Mouse (Mus musculus) granulocyte monocyte progenitor cell, adult 5-6 weeks (primary cell): Measurements from ENCODE around the gene Fcrla. TPM values are rescaled to one million over a fixed set of nuclear protein-coding genes. Genes with fewer than 3 reads are reported as not detected.

Source experiments
- ATAC-seq: replicated peaks from 2 replicates; pipeline ENCODE4 v1.8.0; 2016; ENCODE audit warnings: mild to moderate bottlenecking, moderate TSS enrichment, inconsistent platforms; ENCODE audit not compliant: poor library complexity, severe bottlenecking
- total RNA-seq, 2 experiments: library from RNA; stranded (forward) in 1 of 2; stranded (reverse) in 1 of 2; fragments of 200-712, 200-1000 nt in 1 of 2; fragments of >200 nt in 1 of 2; fragmentation: Nextera tagmentation in 1 of 2; gene quantifications; 2 replicates each; pipeline ENCODE4 v1.2.3; 2014 to 2017

Gene Fcrla
- total RNA-seq, 2 experiments from 2014 or later: not detected

- ATAC-seq: 0 out of 2 replicates have a peak, but pooled peaks have one; percentile 38
Measured at GRCm38 (mm10) chr1:170894603-170895602, 32.5 kb downstream of the Fcrla start.

GRCm38 (mm10) chr1:170892279-170892678 lies 35.1 kb downstream of the Fcrla start:
- no peak for ATAC-seq

DNA sequence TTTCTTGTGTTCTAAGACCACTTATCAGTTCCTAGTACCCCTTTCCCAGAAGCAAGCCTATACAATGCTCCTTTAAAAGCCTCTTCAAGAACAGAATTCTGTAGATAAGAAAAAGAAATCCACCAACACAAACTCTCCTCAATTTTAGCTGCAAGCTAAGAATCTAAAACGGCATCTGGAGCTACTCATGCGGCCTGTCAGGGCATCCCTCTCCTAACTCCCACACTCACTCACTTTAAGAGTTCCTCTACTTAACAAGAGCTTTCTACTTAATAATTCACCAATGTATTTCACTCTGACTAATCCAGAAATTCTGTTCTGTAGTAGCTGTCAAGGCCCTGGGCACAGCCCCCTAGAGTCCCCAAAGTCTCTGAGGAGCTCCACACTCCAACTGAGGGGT lies 35.7 kb downstream of the Fcrla start:
- ATAC-seq: no peak

- ATAC-seq: no peak
Measured at GRCm38 (mm10) chr1:170889310-170889709, 38.1 kb downstream of the Fcrla start.

GRCm38 (mm10) chr1:170886044-170886458 lies 41.3 kb downstream of the Fcrla start:
- ATAC-seq: no peak

DNA sequence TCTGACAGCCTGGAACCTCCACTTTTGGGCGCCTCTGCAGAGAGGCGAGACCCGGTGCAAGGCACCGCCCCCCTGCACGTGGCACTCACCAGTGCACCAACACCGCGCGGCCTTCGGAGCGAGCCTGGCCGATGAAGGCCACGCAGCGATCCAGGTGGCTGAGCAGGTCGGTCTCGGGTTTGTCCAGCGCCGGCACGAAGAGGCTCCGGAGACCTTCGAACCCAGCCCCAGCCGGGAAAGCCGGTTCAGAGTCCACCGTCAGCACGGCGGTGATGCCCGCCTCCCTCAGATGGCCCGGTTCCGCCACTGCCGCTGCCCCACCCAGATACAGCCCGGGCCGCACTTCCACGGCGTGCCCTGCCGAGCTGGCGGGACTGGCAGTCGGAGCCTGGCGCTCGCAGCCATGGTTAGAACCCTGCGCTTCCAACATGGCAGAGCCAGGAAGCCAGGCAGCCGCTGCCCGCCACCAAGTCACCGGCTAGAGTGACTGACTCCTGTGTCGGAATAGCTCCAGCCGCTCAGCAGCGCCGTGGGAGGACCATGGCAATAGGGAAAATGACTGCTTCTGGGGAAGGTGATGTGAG lies 42.3 kb downstream of the Fcrla start, which contains the start of the genes Gm26620 and Dusp12:
Gene Gm26620, plus strand, starts transcription at position 88 of the 584 bp plus-strand sequence.
Gene Dusp12, minus strand, starts transcription at position 563 of the 584 bp plus-strand sequence.
- peak; percentile 97 for ATAC-seq

- ATAC-seq: no peak
Measured at GRCm38 (mm10) chr1:170884390-170884789, 43.0 kb downstream of the Fcrla start.

DNA sequence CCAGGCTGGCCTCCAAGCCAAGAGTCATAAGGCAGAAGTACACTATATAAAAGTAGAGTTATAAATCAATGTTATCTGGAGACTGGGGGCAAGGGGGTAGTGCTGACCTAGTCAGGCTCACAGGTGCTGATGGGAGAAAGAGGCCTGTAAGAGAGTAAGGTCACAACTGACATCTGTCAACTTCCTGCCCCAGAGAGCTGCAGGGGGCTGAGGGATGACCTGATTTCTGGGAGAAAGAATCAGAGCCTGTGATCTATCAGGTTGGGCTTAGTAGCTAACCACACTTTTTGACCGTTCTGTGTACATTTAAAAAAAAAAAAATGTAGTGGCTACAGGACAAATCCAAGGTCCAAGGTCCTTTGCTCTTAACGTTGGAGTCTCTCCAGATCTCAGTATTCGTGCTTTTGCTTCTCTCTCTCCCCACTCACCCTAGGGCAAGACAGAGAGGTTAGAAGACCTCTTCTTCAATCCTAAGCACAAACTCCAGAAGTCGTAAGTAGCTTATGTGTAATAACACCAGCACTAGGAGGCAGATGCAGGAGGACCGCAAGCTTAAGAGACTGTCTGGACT lies 44.4 kb downstream of the Fcrla start:
- ATAC-seq: no peak

GRCm38 (mm10) chr1:170876906-170877305 lies 50.5 kb downstream of the Fcrla start:
- ATAC-seq: no peak

DNA sequence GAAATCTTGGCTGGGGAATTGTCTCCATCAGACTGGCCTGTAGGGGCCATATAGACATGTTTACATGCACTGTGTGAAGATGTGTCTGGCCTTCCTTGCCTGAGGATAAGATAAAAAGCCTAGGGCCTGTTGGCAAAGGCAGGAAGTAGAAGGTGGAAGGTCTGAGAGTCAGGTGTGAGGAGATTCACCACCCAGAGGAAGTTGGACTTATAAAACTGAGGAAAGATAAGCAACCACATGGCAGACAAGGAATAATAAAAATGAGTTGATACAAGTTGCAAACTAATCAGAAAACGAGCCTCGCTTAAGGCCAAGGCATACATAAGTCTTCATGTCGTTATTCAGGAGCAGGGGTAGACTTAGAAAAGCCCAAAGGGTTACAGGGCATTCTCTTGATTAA lies 51.7 kb downstream of the Fcrla start:
- ATAC-seq: no peak

DNA sequence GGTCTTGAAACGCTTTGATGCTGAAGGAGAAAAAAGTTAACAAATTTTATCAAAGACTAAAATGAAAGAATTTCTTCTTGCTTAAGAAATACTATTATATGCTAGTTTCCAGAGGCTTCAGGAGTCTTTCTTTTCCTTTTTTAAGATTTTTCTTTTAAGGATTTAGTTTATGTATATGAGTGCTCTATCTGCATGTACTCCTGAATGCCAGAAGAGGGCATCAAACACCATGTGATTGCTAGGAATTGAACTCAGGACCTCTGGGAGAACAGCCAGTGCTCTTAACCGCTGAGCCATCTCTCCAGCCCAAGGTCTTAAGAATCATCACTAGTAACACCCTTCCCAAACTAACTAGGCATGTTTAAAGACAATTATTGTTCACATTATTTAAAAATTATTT lies 55.4 kb downstream of the Fcrla start:
- ATAC-seq: no peak

DNA sequence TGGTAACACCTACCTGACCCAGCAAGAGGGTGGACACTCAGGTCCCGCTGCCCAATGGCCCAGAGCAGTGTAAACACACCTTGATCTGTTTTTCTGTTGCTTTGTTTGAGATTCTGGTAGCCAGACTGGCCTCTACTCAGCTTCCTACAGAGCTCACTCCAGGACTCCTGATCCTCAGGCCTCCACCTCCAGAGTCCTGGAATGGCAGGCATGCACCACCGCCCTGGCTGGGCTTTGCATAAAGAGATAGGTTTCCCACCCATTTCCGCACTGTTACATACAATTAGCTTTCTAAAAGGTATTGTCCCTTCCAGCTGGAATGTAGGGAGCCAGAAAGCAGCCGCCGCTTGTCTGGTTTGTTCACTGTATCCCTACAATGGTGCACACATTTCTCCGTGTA lies 56.0 kb downstream of the Fcrla start:
- no peak for ATAC-seq

DNA sequence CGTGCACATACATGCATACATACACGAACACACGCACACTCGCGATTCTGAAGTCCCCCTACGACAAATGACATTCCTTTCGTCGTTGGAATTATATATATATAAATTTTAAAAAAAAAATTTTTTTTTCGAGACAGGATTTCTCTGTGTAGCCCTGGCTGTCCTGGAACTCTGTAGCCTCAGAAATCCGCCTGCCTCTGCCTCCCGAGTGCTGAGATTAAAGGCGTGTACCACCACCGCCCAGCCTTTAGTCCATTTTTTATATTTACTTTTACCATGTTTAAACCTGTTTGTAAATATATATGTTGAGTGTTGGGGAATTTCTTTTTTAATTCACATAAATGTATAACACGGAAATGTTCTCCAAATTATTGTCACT lies 58.5 kb downstream of the Fcrla start:
- ATAC-seq: no peak

GRCm38 (mm10) chr1:170868107-170868904 lies 59.1 kb downstream of the Fcrla start:
- peak; percentile 53 for ATAC-seq

DNA sequence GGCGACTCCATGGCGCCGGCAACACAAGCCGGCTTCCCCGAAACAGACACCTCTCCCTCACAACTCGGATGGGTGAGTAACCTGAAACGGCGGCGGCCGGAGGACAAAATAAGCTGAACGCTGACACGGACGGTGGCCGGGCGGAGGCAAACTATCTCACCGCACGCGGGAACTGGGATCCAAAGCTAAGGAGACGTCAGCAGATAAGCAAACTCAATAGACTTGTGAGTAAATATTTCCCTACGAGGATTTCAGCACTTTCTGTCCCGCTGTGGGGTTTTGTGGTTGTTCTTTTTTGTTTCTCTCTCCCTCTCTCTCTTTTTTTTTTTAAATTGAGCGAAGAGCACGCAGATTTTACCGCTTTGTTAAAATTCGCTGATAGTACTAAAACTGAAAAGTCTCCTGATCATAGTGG lies 59.7 kb downstream of the Fcrla start, which contains the start of gene Atf6:
Gene Atf6, minus strand, starts transcription at position 81 of the 415 bp plus-strand sequence.
- peak; percentile 84 for ATAC-seq

Other genes starting within 250 kb of the Fcrla start
- gene Atf6, start 59.8 kb downstream of the Fcrla start, total RNA-seq (2014; fragmentation: Nextera tagmentation): 19.2 and 27.1 TPM in 2 replicates
- gene Atf6, start 59.8 kb downstream of the Fcrla start, total RNA-seq (2017): 27.5 and 30.5 TPM in 2 replicates
- not detected in 2 replicates for gene Gm26620, start 42.5 kb downstream of the Fcrla start, total RNA-seq (2014; fragmentation: Nextera tagmentation)
- gene Gm26620, start 42.5 kb downstream of the Fcrla start, total RNA-seq (2017): not detected in 2 replicates
- gene Dusp12, start 42.0 kb downstream of the Fcrla start, total RNA-seq (2014; fragmentation: Nextera tagmentation): 16.9 and 18.2 TPM in 2 replicates
- 10.3 and 10.9 TPM in 2 replicates for gene Dusp12, start 42.0 kb downstream of the Fcrla start, total RNA-seq (2017)
- gene Fcrlb, start 14.6 kb downstream of the Fcrla start, total RNA-seq (2014; fragmentation: Nextera tagmentation): not detected in 2 replicates
- not detected in 2 replicates for gene Fcrlb, start 14.6 kb downstream of the Fcrla start, total RNA-seq (2017)
- 106 and 115 TPM in 2 replicates for gene Fcgr2b, start 49.0 kb upstream of the Fcrla start, total RNA-seq (2014; fragmentation: Nextera tagmentation)
- gene Fcgr2b, start 49.0 kb upstream of the Fcrla start, total RNA-seq (2017): 106 and 143 TPM in 2 replicates
- gene Fcgr4, start 91.3 kb upstream of the Fcrla start, total RNA-seq (2014; fragmentation: Nextera tagmentation): 0.58 and 2.9 TPM in 2 replicates
- gene Fcgr4, start 91.3 kb upstream of the Fcrla start, total RNA-seq (2017): 3.1 and 3.5 TPM in 2 replicates
- 274 and 310 TPM in 2 replicates for gene Fcgr3, start 137.4 kb upstream of the Fcrla start, total RNA-seq (2014; fragmentation: Nextera tagmentation)
- gene Fcgr3, start 137.4 kb upstream of the Fcrla start, total RNA-seq (2017): 498 and 520 TPM in 2 replicates
- gene Cfap126, start 186.3 kb upstream of the Fcrla start, total RNA-seq (2014; fragmentation: Nextera tagmentation): 1.7 and 3.8 TPM in 2 replicates
- gene Cfap126, start 186.3 kb upstream of the Fcrla start, total RNA-seq (2017): 0.47 and 1.5 TPM in 2 replicates
- gene Sdhc, start 223.0 kb upstream of the Fcrla start, total RNA-seq (2014; fragmentation: Nextera tagmentation): 119 and 151 TPM in 2 replicates
- gene Sdhc, start 223.0 kb upstream of the Fcrla start, total RNA-seq (2017): 110 and 112 TPM in 2 replicates
- gene Mpz, start 223.1 kb upstream of the Fcrla start, total RNA-seq (2014; fragmentation: Nextera tagmentation): 2.0 TPM in 1 of 2 replicates, not detected in the other
- not detected in 2 replicates for gene Mpz, start 223.1 kb upstream of the Fcrla start, total RNA-seq (2017)